Mouse (Mus musculus) central nervous system, embryonic 18 days (tissue): ENCODE measurements around the gene Npff. TPM values are rescaled to one million over a fixed set of nuclear protein-coding genes. Genes with fewer than 3 reads are reported as not detected.

Source experiments
- polyA plus RNA-seq: library from polyadenylated mRNA; depleted of rRNA; stranded (reverse); fragments of >200 nt; gene quantifications from 2 replicates; pipeline ENCODE4 v1.2.3, GENCODE M21; 2012; rRNA removed

Npff gene
- polyA plus RNA-seq: 6.7 and 6.8 TPM in 2 replicates

GRCm38 (mm10) chr15:102524892-102525485, at the start of gene Npff:
TSS of gene Npff (minus strand) at chr15:102524942.

GRCm38 (mm10) chr15:102517976-102518858, 6.5 kb downstream of the Npff start, which contains the start of gene Tarbp2:
TSS of gene Tarbp2 (plus strand) at chr15:102518192.

GRCm38 (mm10) chr15:102516728-102517404, 7.9 kb downstream of the Npff start, which contains the start of gene Map3k12:
TSS of gene Map3k12 (minus strand) at chr15:102517064.

GRCm38 (mm10) chr15:102503447-102503846, 21.3 kb downstream of the Npff start, which contains the start of gene Gm10337:
TSS of gene Gm10337 (plus strand) at chr15:102503722.

Other genes with a start within 250 kb of the Npff start
- 41.0 and 41.5 TPM in 2 replicates for gene Mfsd5, start 245.5 kb downstream of the Npff start, polyA plus RNA-seq
- 6.2 and 6.7 TPM in 2 replicates for gene Espl1, start 228.7 kb downstream of the Npff start, polyA plus RNA-seq
- 404 and 434 TPM in 2 replicates for gene Pfdn5, start 198.8 kb downstream of the Npff start, polyA plus RNA-seq
- gene Myg1, start 193.2 kb downstream of the Npff start, polyA plus RNA-seq: 96.6 and 99.5 TPM in 2 replicates
- gene Aaas, start 174.2 kb downstream of the Npff start, polyA plus RNA-seq: 30.4 and 32.7 TPM in 2 replicates
- 0.73 and 5.7 TPM in 2 replicates for gene Sp7, start 157.8 kb downstream of the Npff start, polyA plus RNA-seq
- 12.9 and 13.1 TPM in 2 replicates for gene Sp1, start 118.8 kb downstream of the Npff start, polyA plus RNA-seq
- 0.48 and 0.74 TPM in 2 replicates for gene Amhr2, start 79.6 kb downstream of the Npff start, polyA plus RNA-seq
- 73.2 and 80.8 TPM in 2 replicates for gene Prr13, start 65.9 kb downstream of the Npff start, polyA plus RNA-seq
- 447 and 470 TPM in 2 replicates for gene Pcbp2, start 54.4 kb downstream of the Npff start, polyA plus RNA-seq
- not detected in 2 replicates for gene Gm10337, start 21.2 kb downstream of the Npff start, polyA plus RNA-seq
- 89.1 and 91.0 TPM in 2 replicates for gene Map3k12, start 7.9 kb downstream of the Npff start, polyA plus RNA-seq
- gene Tarbp2, start 6.8 kb downstream of the Npff start, polyA plus RNA-seq: 145 and 154 TPM in 2 replicates
- gene Gm28047, start 100.1 kb upstream of the Npff start, polyA plus RNA-seq: not detected in 2 replicates
- 44.1 and 44.5 TPM in 2 replicates for gene Atf7, start 100.5 kb upstream of the Npff start, polyA plus RNA-seq
- 441 and 453 TPM in 2 replicates for gene Atp5g2, start 147.4 kb upstream of the Npff start, polyA plus RNA-seq
- 42.1 and 46.6 TPM in 2 replicates for gene Calcoco1, start 197.2 kb upstream of the Npff start, polyA plus RNA-seq